29 mouse cellular contexts compared by ENCODE assay signal in the genomic region with DNA sequence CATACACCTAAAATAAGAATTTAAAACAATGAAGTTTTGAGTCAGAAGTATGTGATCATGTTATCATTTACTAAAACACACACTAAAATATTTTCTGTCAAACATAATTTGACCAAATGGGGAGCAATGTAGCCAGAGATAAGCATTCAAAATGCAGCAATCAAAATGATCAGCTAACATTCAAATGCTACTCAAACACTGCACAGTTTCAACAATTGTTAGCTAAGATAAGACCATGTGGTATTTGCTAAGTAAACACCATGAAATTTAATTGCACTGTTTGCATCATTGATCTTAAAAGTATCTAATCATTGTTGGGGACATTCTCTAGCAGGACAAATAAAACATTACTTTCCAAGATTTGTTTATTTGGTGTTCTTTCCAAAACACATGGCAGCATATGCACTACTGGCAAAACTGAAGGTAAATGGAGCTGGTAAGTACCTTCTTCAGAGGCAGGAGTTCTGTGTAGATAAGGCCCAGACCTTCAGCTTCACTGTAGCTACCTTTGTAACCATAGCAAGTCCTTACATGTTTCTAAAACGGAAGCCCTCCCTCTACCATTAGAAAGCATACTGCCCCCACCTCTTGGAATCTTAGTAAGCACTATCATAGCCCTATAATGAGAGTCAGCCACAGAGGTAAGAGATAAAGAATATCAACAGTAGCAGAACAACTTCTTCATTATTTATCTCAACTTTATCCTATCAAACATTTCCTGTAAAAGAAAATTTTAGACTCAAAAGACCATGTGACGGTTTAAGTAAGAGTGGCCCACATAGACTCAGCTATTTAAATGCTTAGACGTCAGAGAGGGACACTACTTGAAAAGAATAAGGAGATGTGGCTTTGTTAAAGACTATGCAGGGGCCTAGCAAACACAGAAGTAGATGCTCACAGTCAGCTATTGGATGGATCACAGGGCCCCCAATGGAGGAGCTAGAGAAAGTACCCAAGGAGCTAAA.
DNase-seq lines count a peak whose midpoint lies in the region; ATAC-seq and TF ChIP-seq lines count a peak whose summit lies in the region.
"Had no signal": no experiment of that assay in that cellular context is flagged by ENCODE, and none has a peak within 500 bp of the region (broad histone marks: within the 10 kb centered on the region; RNA-seq: fewer than 3 reads in every experiment).

No protein-coding gene starts in this region.

- H3K36me3 ChIP-seq in stomach, embryonic 14.5 days (ENCODE audit: control insufficient read depth, insufficient read depth, low read length) = no peaks in the 10 kb centered on the region
- no peaks in the 10 kb centered on the region for H3K36me3 ChIP-seq in stomach, postnatal 0 days (ENCODE audit: control insufficient read depth, insufficient read depth, low read length)
- H3K36me3 ChIP-seq in liver, embryonic 12.5 days = no peaks in the 10 kb centered on the region
- no peaks in the 10 kb centered on the region for H3K36me3 ChIP-seq in hindbrain, embryonic 14.5 days (replicated peaks; ENCODE audit: control insufficient read depth, insufficient read depth)
- H3K36me3 ChIP-seq: embryonic facial prominence, embryonic 10.5 days; embryonic facial prominence, embryonic 15.5 days; forebrain, embryonic 12.5 days; heart, embryonic 13.5 days; hindbrain, embryonic 15.5 days; lung, embryonic 15.5 days; midbrain, embryonic 12.5 days; neural tube, embryonic 12.5 days had no signal

- no peak for DNase-seq in stomach, postnatal 0 days (ENCODE audit: low spot score)
- no peak for DNase-seq in hindbrain, embryonic 14.5 days (ENCODE audit: low spot score)
- DNase-seq in retina, embryonic 14.5 days (ENCODE audit: low spot score) = no peak
- DNase-seq in spleen, postnatal 4 days (ENCODE audit: low spot score in 2 of 2) = no peak
- DNase-seq: adrenal gland, adult 8-10 months; cerebellum, adult 11-12 months; cerebellum, postnatal 10 days; forebrain, postnatal 0 days; gastrocnemius, postnatal 10 days; heart, postnatal 10 days; kidney, adult 2 months; kidney, postnatal 36 days; right cerebral cortex, postnatal 4 days; thymus, postnatal 25 days had no signal

- 58% methylated on average over 3 of the region's 3 CpGs for WGBS in stomach, embryonic 14.5 days
- 67% methylated on average over 3 of the region's 3 CpGs for WGBS in stomach, postnatal 0 days
- 40% methylated on average over 3 of the region's 3 CpGs for WGBS in liver, embryonic 12.5 days (ENCODE audit: insufficient replicate concordance)
- WGBS in hindbrain, embryonic 14.5 days = 90% methylated on average over 3 of the region's 3 CpGs

- H3K27ac ChIP-seq in stomach, embryonic 14.5 days (ENCODE audit: low read length) = no peak overlapping the region
- no peak overlapping the region for H3K27ac ChIP-seq in stomach, postnatal 0 days (replicated peaks)
- H3K27ac ChIP-seq in liver, embryonic 12.5 days = no peak overlapping the region
- no peak overlapping the region for H3K27ac ChIP-seq in hindbrain, embryonic 14.5 days
- H3K27ac ChIP-seq: embryonic facial prominence, embryonic 10.5 days; embryonic facial prominence, embryonic 15.5 days; forebrain, embryonic 12.5 days; heart, embryonic 13.5 days; hindbrain, embryonic 15.5 days; layer of hippocampus, adult 2 months; lung, embryonic 15.5 days; midbrain, embryonic 12.5 days; neural tube, embryonic 12.5 days had no signal

- no peak for TF ChIP-seq CTCF in stomach, postnatal 0 days (IDR thresholded peaks at IDR 0.05; ENCODE audit: low read depth)

- no peak for TF ChIP-seq EP300 in stomach, postnatal 0 days (optimal IDR thresholded peaks at IDR 0.05)

- H3K4me3 ChIP-seq in stomach, embryonic 14.5 days (ENCODE audit: low read depth, low read length) = no peak overlapping the region
- no peak overlapping the region for H3K4me3 ChIP-seq in stomach, postnatal 0 days (ENCODE audit: low read depth, low read length)
- no peak overlapping the region for H3K4me3 ChIP-seq in liver, embryonic 12.5 days
- no peak overlapping the region for H3K4me3 ChIP-seq in hindbrain, embryonic 14.5 days (replicated peaks; ENCODE audit: low read length)
- H3K4me3 ChIP-seq: embryonic facial prominence, embryonic 10.5 days; embryonic facial prominence, embryonic 15.5 days; forebrain, embryonic 12.5 days; heart, embryonic 13.5 days; hindbrain, embryonic 15.5 days; layer of hippocampus, adult 2 months; lung, embryonic 15.5 days; midbrain, embryonic 12.5 days; myocyte; neural tube, embryonic 12.5 days had no signal

- no peaks in the 10 kb centered on the region for H3K27me3 ChIP-seq in stomach, embryonic 14.5 days (ENCODE audit: control insufficient read depth, insufficient read depth, low read length)
- H3K27me3 ChIP-seq in stomach, postnatal 0 days (ENCODE audit: control insufficient read depth, insufficient read depth, low read length) = no peaks in the 10 kb centered on the region
- no peaks in the 10 kb centered on the region for H3K27me3 ChIP-seq in liver, embryonic 12.5 days (replicated peaks)
- H3K27me3 ChIP-seq in hindbrain, embryonic 14.5 days (ENCODE audit: control insufficient read depth, insufficient read depth, low read length) = no peaks in the 10 kb centered on the region
- H3K27me3 ChIP-seq: embryonic facial prominence, embryonic 15.5 days; forebrain, embryonic 12.5 days; heart, embryonic 13.5 days; hindbrain, embryonic 15.5 days; lung, embryonic 15.5 days; midbrain, embryonic 12.5 days; neural tube, embryonic 12.5 days had no signal

- H3K9me3 ChIP-seq in stomach, embryonic 14.5 days (ENCODE audit: control insufficient read depth, low read depth, low read length) = no peaks in the 10 kb centered on the region
- H3K9me3 ChIP-seq in stomach, postnatal 0 days (ENCODE audit: control insufficient read depth, low read length) = no peaks in the 10 kb centered on the region
- H3K9me3 ChIP-seq in liver, embryonic 12.5 days (replicated peaks) = no peaks in the 10 kb centered on the region
- no peaks in the 10 kb centered on the region for H3K9me3 ChIP-seq in hindbrain, embryonic 14.5 days (ENCODE audit: control insufficient read depth, low read length)
- H3K9me3 ChIP-seq: embryonic facial prominence, embryonic 10.5 days; embryonic facial prominence, embryonic 15.5 days; forebrain, embryonic 12.5 days; heart, embryonic 13.5 days; hindbrain, embryonic 15.5 days; lung, embryonic 15.5 days; midbrain, embryonic 12.5 days; neural tube, embryonic 12.5 days had no signal

- no peak overlapping the region for H3K4me2 ChIP-seq in stomach, embryonic 14.5 days (replicated peaks; ENCODE audit: low read depth, low read length)
- no peak overlapping the region for H3K4me2 ChIP-seq in stomach, postnatal 0 days (replicated peaks; ENCODE audit: low read depth)
- H3K4me2 ChIP-seq in liver, embryonic 12.5 days = no peak overlapping the region
- H3K4me2 ChIP-seq in hindbrain, embryonic 14.5 days (replicated peaks) = no peak overlapping the region
- H3K4me2 ChIP-seq: embryonic facial prominence, embryonic 15.5 days; forebrain, embryonic 12.5 days; heart, embryonic 13.5 days; hindbrain, embryonic 15.5 days; lung, embryonic 15.5 days; midbrain, embryonic 12.5 days; neural tube, embryonic 12.5 days had no signal

- ATAC-seq in stomach, embryonic 14.5 days (ENCODE audit: insufficient number of reproducible peaks, insufficient read depth, low FRiP score, low read depth) = peak; percentile 58; the same call in 1 of the 2 replicates
- no peak for ATAC-seq in stomach, postnatal 0 days (ENCODE audit: low FRiP score, low TSS enrichment)
- ATAC-seq in liver, embryonic 12.5 days = peak; percentile 59
- peak; percentile 81 for ATAC-seq in megakaryocyte progenitor cell, adult 5-6 weeks (replicated peaks; ENCODE audit: poor library complexity)
- ATAC-seq in hindbrain, embryonic 14.5 days (ENCODE audit: low FRiP score) = no peak
- ATAC-seq: CD4-positive, CD25-positive, alpha-beta regulatory T cell, adult 4 months; forebrain, postnatal 0 days; inflammation-experienced regulatory T-cells, adult 6 months had no signal

- no peaks in the 10 kb centered on the region for H3K4me1 ChIP-seq in stomach, embryonic 14.5 days (ENCODE audit: control insufficient read depth, insufficient read depth, low read length)
- H3K4me1 ChIP-seq in stomach, postnatal 0 days (replicated peaks; ENCODE audit: control insufficient read depth, insufficient read depth) = no peaks in the 10 kb centered on the region
- H3K4me1 ChIP-seq in liver, embryonic 12.5 days = no peaks in the 10 kb centered on the region
- no peaks in the 10 kb centered on the region for H3K4me1 ChIP-seq in hindbrain, embryonic 14.5 days (replicated peaks; ENCODE audit: control insufficient read depth, insufficient read depth, low read length)
- H3K4me1 ChIP-seq: embryonic facial prominence, embryonic 15.5 days; heart, embryonic 13.5 days; hindbrain, embryonic 15.5 days; lung, embryonic 15.5 days had no signal

- no peak overlapping the region for H3K9ac ChIP-seq in stomach, embryonic 14.5 days (replicated peaks; ENCODE audit: low read depth, low read length)
- no peak overlapping the region for H3K9ac ChIP-seq in stomach, postnatal 0 days (ENCODE audit: low read length)
- no peak overlapping the region for H3K9ac ChIP-seq in liver, embryonic 12.5 days
- H3K9ac ChIP-seq in hindbrain, embryonic 14.5 days = no peak overlapping the region
- H3K9ac ChIP-seq: embryonic facial prominence, embryonic 15.5 days; forebrain, embryonic 12.5 days; forebrain, postnatal 0 days; heart, embryonic 13.5 days; hindbrain, embryonic 15.5 days; lung, embryonic 15.5 days; midbrain, embryonic 12.5 days; neural tube, embryonic 12.5 days had no signal

Comparison
In these comparisons a context has a peak if more than half of its experiments do, and no peak if none do; other contexts are left out.
1. ATAC-seq: peak in stomach, embryonic 14.5 days (single experiment), liver, embryonic 12.5 days (single experiment) and megakaryocyte progenitor cell, adult 5-6 weeks (single experiment); none in stomach, postnatal 0 days (single experiment) and hindbrain, embryonic 14.5 days (single experiment).